Mouse (Mus musculus) brain, embryonic 14.5 days (tissue): ENCODE measurements around the gene Tomm6.

Experiments used
- CTCF ChIP-seq: fragments of 200-500 bp; IDR thresholded peaks from 2 replicates; pipeline ENCODE4 v1.5.1; 2012; ENCODE audit warnings: inconsistent platforms, mild to moderate bottlenecking, moderate library complexity, borderline replicate concordance; ENCODE audit not compliant: insufficient read depth, insufficient read length; ENCODE audit errors: extremely low read depth
- POLR2A ChIP-seq: fragments of 200-500 bp; IDR thresholded peaks from 2 replicates; pipeline ENCODE4 v1.6.1; 2012; ENCODE audit warnings: mild to moderate bottlenecking, inconsistent platforms, borderline replicate concordance; ENCODE audit not compliant: poor library complexity, insufficient read depth, insufficient read length, severe bottlenecking; ENCODE audit errors: extremely low read depth

GRCm38 (mm10) chr17:47703556-47703955 is 15.4 kb upstream of the Tomm6 start:
- TF ChIP-seq CTCF, result no peak
- TF ChIP-seq POLR2A, result no peak
